Mouse (Mus musculus) brain, embryonic 14.5 days (tissue): ENCODE data around the gene Atat1. TPM values are rescaled to one million over a fixed set of nuclear protein-coding genes. Genes with fewer than 3 reads are reported as not detected.

Experiments
- DNase-seq: peaks from one replicate; pipeline ENCODE4 v3.0.0-alpha.2; 2011; ENCODE audit warnings: low read depth
- CTCF ChIP-seq: fragments of 200-500 bp; IDR thresholded peaks from 2 replicates; pipeline ENCODE4 v1.5.1; 2012; ENCODE audit warnings: inconsistent platforms, mild to moderate bottlenecking, moderate library complexity, borderline replicate concordance; ENCODE audit not compliant: insufficient read depth, insufficient read length; ENCODE audit errors: extremely low read depth
- POLR2A ChIP-seq: fragments of 200-500 bp; IDR thresholded peaks from 2 replicates; pipeline ENCODE4 v1.6.1; 2012; ENCODE audit warnings: mild to moderate bottlenecking, inconsistent platforms, borderline replicate concordance; ENCODE audit not compliant: poor library complexity, insufficient read depth, insufficient read length, severe bottlenecking; ENCODE audit errors: extremely low read depth
- polyA plus RNA-seq: library from polyadenylated mRNA; depleted of rRNA; stranded (reverse); fragments of >200 nt; gene quantifications from 2 replicates; pipeline ENCODE4 v1.2.3, GENCODE M21; 2012

Atat1 gene
- polyA plus RNA-seq, 1 experiment, result 656 TPM

- no peak for DNase-seq
- TF ChIP-seq CTCF (no peak), POLR2A (no peak)
Observed at GRCm38 (mm10) chr17:35917143-35917462, 7.2 kb upstream of the Atat1 start.

GRCm38 (mm10) chr17:35916297-35917142, 6.6 kb upstream of the Atat1 start, which contains the start of the genes Mrps18b and Ppp1r10:
Gene Mrps18b (minus strand): TSS chr17:35916389.
Gene Ppp1r10 (plus strand): TSS chr17:35916434.
- TF ChIP-seq POLR2A (peak; percentile 89; the same call in 1 of the 2 replicates), CTCF (peak; percentile 64; the same call in 1 of the 2 replicates)
- peak; percentile 100 for DNase-seq

- no peak for DNase-seq
Observed at GRCm38 (mm10) chr17:35915538-35916296, 5.8 kb upstream of the Atat1 start.

GRCm38 (mm10) chr17:35914975-35915374, 5.1 kb upstream of the Atat1 start:
- DNase-seq, result no peak
- TF ChIP-seq CTCF (no peak), POLR2A (no peak)

More at GRCm38 (mm10) chr17:35915538-35916296, 5.8 kb upstream of the Atat1 start:
- no peak for TF ChIP-seq POLR2A
- TF ChIP-seq CTCF, result no peak

GRCm38 (mm10) chr17:35909186-35909918, 523 bp downstream of the Atat1 start:
- TF ChIP-seq POLR2A, result no peak
- no peak for TF ChIP-seq CTCF
- DNase-seq, result no peak

DNA sequence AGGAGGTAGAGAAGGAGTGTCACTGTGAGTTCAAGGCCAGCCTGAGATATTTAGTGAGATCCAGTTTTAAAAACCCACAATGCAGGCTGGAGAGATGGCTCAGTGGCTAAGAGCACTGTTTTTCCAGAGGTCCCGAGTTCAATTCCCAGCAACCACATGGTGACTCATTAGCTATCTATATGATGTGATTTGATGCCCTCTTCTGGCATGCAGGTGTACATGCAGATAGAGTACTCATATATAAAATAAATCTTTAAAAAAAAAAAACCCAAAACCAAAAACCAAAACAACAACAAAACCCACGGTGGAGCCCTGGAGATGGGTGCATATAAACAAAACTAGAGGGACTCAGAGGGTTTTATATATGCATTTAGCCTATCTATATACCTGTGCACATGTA, 2.3 kb downstream of the Atat1 start:
- DNase-seq, result no peak
- TF ChIP-seq POLR2A, result no peak
- no peak for TF ChIP-seq CTCF

DNA sequence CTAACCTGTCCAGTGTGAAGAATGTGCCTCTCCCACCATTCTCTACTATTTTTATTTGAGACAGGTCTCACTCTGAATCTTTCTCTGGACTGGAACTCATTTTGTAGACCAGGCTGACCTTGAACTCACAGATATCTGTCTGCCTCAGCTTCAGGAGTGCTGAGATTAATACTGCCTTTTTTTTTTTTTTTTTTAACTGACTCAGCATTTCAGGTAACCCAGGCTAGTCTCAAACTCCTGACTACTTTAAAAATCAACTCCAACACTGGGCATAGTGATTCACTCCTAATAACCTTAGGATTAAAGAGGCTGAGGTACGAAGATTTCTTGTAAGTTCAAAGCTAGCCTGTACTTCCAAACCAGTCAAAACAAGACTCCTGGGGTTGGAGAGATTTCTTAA, 4.3 kb downstream of the Atat1 start:
- no peak for TF ChIP-seq POLR2A
- no peak for TF ChIP-seq CTCF

DNA sequence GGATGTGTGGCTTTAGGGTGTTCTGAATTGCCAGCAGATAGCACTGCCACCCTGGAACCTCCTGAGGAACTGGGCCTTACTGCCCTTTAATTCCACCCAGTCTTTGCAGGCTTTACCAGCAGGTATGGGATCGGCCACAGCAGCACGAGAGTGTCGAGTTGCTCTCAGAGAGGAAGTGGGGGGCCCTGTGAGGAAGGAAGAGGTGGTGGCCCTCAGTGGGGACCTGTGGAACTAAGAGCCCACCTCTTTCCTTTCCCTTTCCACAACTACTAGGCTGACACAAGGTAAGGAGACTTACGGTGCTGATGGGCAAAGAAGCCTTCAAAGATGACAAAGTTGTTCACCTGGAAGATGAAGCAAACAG, 5.9 kb downstream of the Atat1 start:
- no peak for TF ChIP-seq CTCF
- no peak for TF ChIP-seq POLR2A
- DNase-seq, result no peak

More for the DNA sequence above, 4.3 kb downstream of the Atat1 start:
- no peak for DNase-seq

GRCm38 (mm10) chr17:35903343-35903991, 6.4 kb downstream of the Atat1 start:
- DNase-seq, result peak; percentile 23
- TF ChIP-seq CTCF, result no peak
- TF ChIP-seq POLR2A, result no peak

DNA sequence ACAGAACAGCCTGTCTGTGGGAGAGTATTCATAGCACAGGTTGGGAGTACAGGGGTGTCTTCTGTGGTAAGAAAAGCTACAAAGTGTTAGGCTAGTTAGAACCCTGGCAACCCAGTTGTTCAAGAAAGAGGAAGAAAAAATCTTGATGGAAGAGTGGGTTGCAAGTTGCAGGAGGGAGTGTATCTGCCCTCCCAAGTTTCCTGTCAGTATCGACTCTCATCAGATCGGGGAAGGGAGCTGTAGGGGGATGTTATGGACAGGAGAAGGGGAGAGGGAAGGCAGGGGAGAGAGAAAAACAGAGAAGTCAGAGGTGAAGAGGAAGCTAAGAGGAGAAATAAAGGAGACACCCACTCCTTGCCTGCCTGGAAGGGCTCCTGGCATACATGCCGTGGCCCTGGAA, 9.2 kb downstream of the Atat1 start:
- TF ChIP-seq POLR2A (no peak), CTCF (no peak)
- DNase-seq, result no peak

GRCm38 (mm10) chr17:35897644-35898573, 12.0 kb downstream of the Atat1 start:
- TF ChIP-seq CTCF (no peak), POLR2A (no peak)
- no peak for DNase-seq

- peak; percentile 97 for DNase-seq
- no peak for TF ChIP-seq CTCF
- TF ChIP-seq POLR2A, result peak; percentile 61
Observed at GRCm38 (mm10) chr17:35896781-35897643, 12.9 kb downstream of the Atat1 start, which contains the start of gene 2310061I04Rik. Gene 2310061I04Rik (minus strand): TSS chr17:35897431.
